Mouse (Mus musculus): ENCODE results near the gene Kif1a.

DNA sequence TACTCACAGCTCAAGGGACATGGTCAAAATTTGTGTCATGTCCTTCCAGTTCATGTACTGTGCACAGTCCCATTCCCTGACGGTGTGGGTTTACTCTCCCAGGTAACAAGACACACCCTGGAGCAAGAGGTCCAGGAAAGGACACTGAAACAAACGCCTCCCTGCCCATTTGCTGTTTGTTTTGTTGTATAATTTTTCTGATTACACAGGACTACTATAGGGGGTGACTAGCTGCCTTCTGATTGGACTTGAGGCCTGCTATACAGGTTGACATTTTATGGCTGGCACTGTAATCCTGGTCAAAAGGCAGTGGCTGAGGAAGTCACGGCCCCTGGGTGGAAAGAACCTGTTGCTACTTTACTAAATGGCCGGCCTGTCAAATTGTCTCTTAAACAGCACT is 111.9 kb downstream of the Kif1a start:
- TF ChIP-seq CTCF (IDR thresholded peaks at IDR 0.05; ENCODE audit: low read depth, low read length) (no peak), POLR2A (IDR thresholded peaks at IDR 0.05; ENCODE audit: borderline replicate concordance, low read depth, low read length) (no peak)
